Mouse (Mus musculus) embryonic fibroblast, embryonic 13.5 days (primary cell): Measurements from ENCODE around the gene Ubxn10. TPM values are rescaled to one million over a fixed set of nuclear protein-coding genes. Genes with fewer than 3 reads are reported as not detected.

Experiments
- H3K27ac ChIP-seq: 2 replicates; pipeline ENCODE4 v1.5.1; 2012; ENCODE audit warnings: low read length, control low read depth, inconsistent platforms; ENCODE audit not compliant: insufficient read depth
- H3K4me1 ChIP-seq: 2 replicates; pipeline ENCODE4 v1.6.1; 2011; ENCODE audit warnings: low read length; ENCODE audit not compliant: control insufficient read depth, insufficient read depth
- H3K4me3 ChIP-seq: 2 replicates; pipeline ENCODE4 v1.5.1; 2011; ENCODE audit warnings: mild to moderate bottlenecking, control low read depth, low read length; ENCODE audit not compliant: insufficient read depth
- CTCF ChIP-seq: IDR thresholded peaks from 2 replicates; pipeline ENCODE4 v1.5.1; 2011; ENCODE audit warnings: mild to moderate bottlenecking, control low read depth, low read length, moderate library complexity, borderline replicate concordance; ENCODE audit not compliant: insufficient read depth
- POLR2A ChIP-seq: IDR thresholded peaks from 2 replicates; pipeline ENCODE4 v1.6.1; 2011; ENCODE audit warnings: low read depth, mild to moderate bottlenecking, control low read depth, low read length, moderate library complexity
- polyA plus RNA-seq: library from polyadenylated mRNA; stranded (reverse); fragments of >200 nt; gene quantifications from 2 replicates; pipeline ENCODE4 v1.2.4, GENCODE M21; 2011; ENCODE audit warnings: low read depth; ENCODE audit not compliant: missing spikeins, insufficient read length

Ubxn10 gene
- polyA plus RNA-seq, 1 experiment: not detected

DNA sequence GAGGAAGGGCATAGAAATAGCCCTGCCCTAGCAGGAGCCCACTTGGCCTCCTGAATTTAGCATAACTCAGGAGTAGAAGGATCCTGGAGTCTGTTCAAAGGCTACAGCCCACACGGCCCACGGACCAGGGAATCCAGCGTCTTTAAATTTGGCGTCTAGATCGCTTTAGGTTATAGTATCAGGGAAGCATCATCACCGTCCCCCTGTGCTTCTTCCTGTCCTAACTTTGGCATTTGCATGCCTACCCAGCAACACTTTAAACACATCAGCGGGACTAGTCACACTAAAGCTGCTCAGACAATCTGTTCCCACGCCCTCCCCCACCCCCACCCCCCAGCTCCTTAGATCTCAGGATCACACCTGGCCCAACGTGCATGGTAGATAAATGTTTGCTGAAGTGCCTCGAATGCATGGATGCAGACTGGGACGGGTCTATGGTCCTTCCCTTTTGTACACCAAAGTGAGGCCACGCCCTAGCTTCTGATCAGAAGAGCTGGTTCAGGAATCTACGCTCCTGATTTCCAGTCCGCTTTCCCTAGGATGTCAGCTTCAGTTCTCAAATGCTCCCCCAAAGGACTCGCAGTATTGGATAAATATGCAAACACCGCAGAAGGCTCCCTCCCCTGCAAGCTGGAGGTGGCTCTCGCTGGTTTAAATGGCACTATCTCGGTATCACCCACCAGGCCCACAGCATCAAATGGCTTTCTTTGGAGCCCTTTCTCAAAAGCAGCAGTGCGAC, 45.4 kb downstream of the Ubxn10 start:
- Histone ChIP-seq H3K4me3 (no peak overlapping the region), H3K27ac (no peak overlapping the region), H3K4me1 (no peaks in the 10 kb centered on the region)
- TF ChIP-seq POLR2A (no peak), CTCF (no peak)

GRCm38 (mm10) chr4:138690561-138690960, 46.4 kb downstream of the Ubxn10 start:
- no peak overlapping the region for H3K27ac ChIP-seq
- no peak for TF ChIP-seq POLR2A
- TF ChIP-seq CTCF: no peak
- no peaks in the 10 kb centered on the region for H3K4me1 ChIP-seq
- H3K4me3 ChIP-seq: no peak overlapping the region

- no peaks in the 10 kb centered on the region for H3K4me1 ChIP-seq
- no peak overlapping the region for H3K27ac ChIP-seq
- H3K4me3 ChIP-seq: no peak overlapping the region
- TF ChIP-seq CTCF (no peak), POLR2A (no peak)
These were observed 47.9 kb downstream of the Ubxn10 start for GRCm38 (mm10) chr4:138689094-138689512.

- Histone ChIP-seq H3K27ac (no peak overlapping the region), H3K4me3 (no peak overlapping the region), H3K4me1 (no peaks in the 10 kb centered on the region)
- no peak for TF ChIP-seq CTCF
- no peak for TF ChIP-seq POLR2A
These were observed 51.2 kb downstream of the Ubxn10 start for GRCm38 (mm10) chr4:138685813-138686212.

DNA sequence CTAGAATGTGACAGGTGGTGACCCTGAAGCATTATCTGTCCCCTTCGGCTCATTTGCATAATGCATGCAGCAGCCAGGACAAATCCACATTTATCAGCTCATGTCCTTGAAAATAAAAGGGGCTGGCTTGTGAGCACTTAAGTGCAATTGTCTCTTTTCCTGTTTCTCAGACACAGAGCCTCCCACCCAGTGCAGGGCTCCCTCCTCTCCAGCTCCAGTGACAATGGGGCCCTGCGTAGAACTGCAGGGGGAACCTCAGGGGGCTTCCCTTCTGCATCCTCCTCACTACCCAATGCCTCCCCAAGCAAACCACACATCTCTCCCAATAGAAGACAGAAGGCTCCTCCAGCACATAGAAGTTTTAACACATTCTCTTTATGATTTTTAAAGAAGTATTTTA, 54.2 kb downstream of the Ubxn10 start:
- TF ChIP-seq POLR2A (no peak), CTCF (no peak)
- no peak overlapping the region for H3K27ac ChIP-seq
- H3K4me3 ChIP-seq: no peak overlapping the region
- H3K4me1 ChIP-seq: no peaks in the 10 kb centered on the region

GRCm38 (mm10) chr4:138680124-138680523, 56.8 kb downstream of the Ubxn10 start:
- TF ChIP-seq POLR2A (no peak), CTCF (no peak)
- H3K4me3 ChIP-seq: no peak overlapping the region
- H3K4me1 ChIP-seq: no peaks in the 10 kb centered on the region
- H3K27ac ChIP-seq: no peak overlapping the region

GRCm38 (mm10) chr4:138677579-138677978, 59.4 kb downstream of the Ubxn10 start:
- TF ChIP-seq CTCF (no peak), POLR2A (no peak)
- H3K4me3 ChIP-seq: no peak overlapping the region

GRCm38 (mm10) chr4:138676480-138676879, 60.5 kb downstream of the Ubxn10 start:
- Histone ChIP-seq H3K4me3 (no peak overlapping the region), H3K4me1 (no peaks in the 10 kb centered on the region), H3K27ac (no peak overlapping the region)
- TF ChIP-seq POLR2A (no peak), CTCF (no peak)

More at GRCm38 (mm10) chr4:138677579-138677978, 59.4 kb downstream of the Ubxn10 start:
- no peaks in the 10 kb centered on the region for H3K4me1 ChIP-seq
- no peak overlapping the region for H3K27ac ChIP-seq

- H3K4me3 ChIP-seq: no peak overlapping the region
- H3K27ac ChIP-seq: no peak overlapping the region
- H3K4me1 ChIP-seq: no peaks in the 10 kb centered on the region
- TF ChIP-seq POLR2A (no peak), CTCF (no peak)
These were observed 64.8 kb downstream of the Ubxn10 start for GRCm38 (mm10) chr4:138672160-138672559.

DNA sequence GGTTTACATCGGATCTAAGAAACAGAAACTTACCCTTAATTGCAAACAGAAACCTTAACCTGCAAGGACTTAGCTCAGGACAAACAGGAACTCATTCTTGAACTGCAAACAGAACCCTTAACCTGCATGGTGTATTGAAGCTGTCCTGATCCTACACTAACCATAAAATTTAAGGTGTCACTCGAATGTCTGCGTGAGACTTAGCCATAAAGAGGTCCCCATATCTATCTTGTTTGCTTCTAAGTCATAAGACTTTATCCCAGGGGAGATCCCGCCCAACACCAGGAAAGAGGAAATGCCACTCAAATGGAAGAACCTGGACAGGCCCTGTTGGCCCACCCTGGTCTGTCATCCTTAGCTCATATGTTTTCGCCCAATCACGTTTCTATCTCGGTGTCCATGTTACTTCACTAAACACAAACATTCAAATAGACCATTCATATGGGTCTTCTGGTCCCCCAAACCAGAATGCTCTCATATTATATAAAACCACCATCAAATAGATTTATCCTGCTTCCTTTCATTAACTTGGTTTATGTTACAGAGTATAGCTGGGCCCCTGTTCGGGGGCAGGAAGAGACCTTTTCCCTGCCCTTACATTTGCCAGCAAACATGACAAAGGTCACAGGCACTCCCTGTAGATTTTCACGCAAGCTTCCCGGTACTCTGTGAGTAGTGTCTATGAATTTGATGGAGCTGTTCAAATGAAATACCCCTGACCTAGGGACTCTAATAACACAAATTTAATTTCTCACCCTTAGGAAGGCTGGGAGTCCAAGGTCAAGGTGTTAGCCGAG, 66.7 kb downstream of the Ubxn10 start:
- no peak for TF ChIP-seq POLR2A
- no peak for TF ChIP-seq CTCF
- Histone ChIP-seq H3K27ac (no peak overlapping the region), H3K4me1 (no peaks in the 10 kb centered on the region), H3K4me3 (no peak overlapping the region)

GRCm38 (mm10) chr4:138666521-138666920, 70.4 kb downstream of the Ubxn10 start:
- H3K4me1 ChIP-seq: no peaks in the 10 kb centered on the region
- no peak for TF ChIP-seq POLR2A
- no peak for TF ChIP-seq CTCF
- H3K27ac ChIP-seq: no peak overlapping the region
- H3K4me3 ChIP-seq: no peak overlapping the region
